8 mouse cellular contexts compared by ENCODE assay signal in the genomic region with DNA sequence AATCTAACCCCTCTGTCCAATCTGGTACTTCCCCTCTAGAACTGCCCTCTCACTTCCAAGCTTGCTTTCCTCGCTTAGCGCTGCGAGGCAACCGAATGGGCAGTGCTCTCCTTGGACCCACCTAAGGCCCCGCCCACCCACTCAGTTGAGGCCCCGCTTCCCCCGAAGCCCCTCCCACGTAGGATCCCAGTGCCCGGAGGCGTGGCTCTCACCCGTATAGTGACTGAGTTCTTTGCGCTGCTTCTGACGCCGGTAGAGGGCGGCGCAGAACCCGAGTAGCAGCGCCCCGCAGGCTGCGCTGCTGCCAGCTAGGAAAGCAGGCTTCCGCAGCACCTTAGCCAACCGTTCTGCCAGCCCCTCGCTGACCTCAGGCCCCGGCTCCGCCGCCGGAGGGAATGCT. TPM values are rescaled to one million over a fixed set of nuclear protein-coding genes. Genes with fewer than 3 reads are reported as not detected.
DNase-seq lines count a peak whose midpoint lies in the region; ATAC-seq and TF ChIP-seq lines count a peak whose summit lies in the region.

No protein-coding gene starts in this region.

- H3K36me3 ChIP-seq in hindbrain, embryonic 12.5 days: no peaks in the 10 kb centered on the region

- no peaks in the 10 kb centered on the region for H3K9me3 ChIP-seq in hindbrain, embryonic 12.5 days (replicated peaks)

- peak overlapping the region; percentile 50 for H3K4me2 ChIP-seq in hindbrain, embryonic 12.5 days (replicated peaks)

- H3K4me1 ChIP-seq in cerebellum, adult 2 months (ENCODE audit: control insufficient read depth, insufficient read depth, low read length): peaks cover 17% of the 10 kb centered on the region
- H3K4me1 ChIP-seq in hindbrain, embryonic 12.5 days: peaks cover 8% of the 10 kb centered on the region; the same call in 1 of the 2 replicates

- no peaks in the 10 kb centered on the region for H3K27me3 ChIP-seq in cerebellum, adult 2 months (ENCODE audit: control insufficient read depth, insufficient read depth, low read length)
- H3K27me3 ChIP-seq in hindbrain, embryonic 12.5 days: peaks cover 28% of the 10 kb centered on the region

- no peak overlapping the region for H3K9ac ChIP-seq in hindbrain, embryonic 12.5 days

- peak; percentile 22; the same call in 1 of the 2 replicates for TF ChIP-seq CTCF in cerebellum, adult 2 months (IDR thresholded peaks at IDR 0.05; ENCODE audit: borderline replicate concordance, insufficient read depth, low read depth, low read length)

- WGBS in cerebellum, adult 2 months: 3% methylated on average over 27 of the region's 27 CpGs
- under 1% methylated on average over 27 of the region's 27 CpGs for WGBS in hindbrain, embryonic 12.5 days

- peak; percentile 80 for ATAC-seq in frontal cortex, adult (ENCODE audit: low TSS enrichment)
- peak; percentile 81 for ATAC-seq in hindbrain, embryonic 12.5 days (ENCODE audit: low FRiP score)

- DNase-seq in Muller cell, postnatal 12 days (ENCODE audit: inconsistent ontology term): peak; percentile 92
- DNase-seq in cerebellum, adult 2 months: peak; percentile 70 to 74
- peak; percentile 63 to 69 for DNase-seq in layer of hippocampus, postnatal 14 days (ENCODE audit: low spot score in 2 of 2)
- DNase-seq in lung, postnatal 14 days: peak; percentile 89
- peak; percentile 95 for DNase-seq in retina, postnatal 1 day
- DNase-seq in thymus, postnatal 36 days: peak; percentile 81 to 86

- H3K4me3 ChIP-seq in cerebellum, adult 2 months (replicated peaks; ENCODE audit: insufficient read depth, low read depth, low read length): peak overlapping the region; percentile 23
- peak overlapping the region; percentile 18 for H3K4me3 ChIP-seq in hindbrain, embryonic 12.5 days

- TF ChIP-seq POLR2A in cerebellum, adult 2 months (IDR thresholded peaks at IDR 0.05; ENCODE audit: borderline replicate concordance, insufficient read depth, low read length): no peak

- no peak overlapping the region for H3K27ac ChIP-seq in cerebellum, adult 2 months (ENCODE audit: insufficient read depth, low read length)
- H3K27ac ChIP-seq in hindbrain, embryonic 12.5 days: no peak overlapping the region

RNA-seq across cellular contexts. Expression of gene Robo3, which starts 12.4 kb away (rescaled TPM):
- polyA plus RNA-seq in cerebellum, adult 2 months (2012; rRNA removed): 1.3 and 1.4 TPM in 2 replicates
- 155 and 187 TPM in 2 replicates for polyA plus RNA-seq in hindbrain, embryonic 12.5 days (2016; fragmentation: Nextera tagmentation; extraction: Ambion mirVana)
- 10 to 100 TPM; 19.0 to 22.3 TPM for total RNA-seq in layer of hippocampus, postnatal 14 days (2021)

RNA-seq across cellular contexts. Expression of gene Robo4, which starts 19.0 kb away (rescaled TPM):
- 5.7 and 5.9 TPM in 2 replicates for polyA plus RNA-seq in cerebellum, adult 2 months (2012; rRNA removed)
- 8.0 and 12.0 TPM in 2 replicates for polyA plus RNA-seq in hindbrain, embryonic 12.5 days (2016; fragmentation: Nextera tagmentation; extraction: Ambion mirVana)
- 1 to 10 TPM; 7.6 to 9.9 TPM for total RNA-seq in layer of hippocampus, postnatal 14 days (2021)

RNA-seq across cellular contexts. Expression of gene Hepacam, which starts 53.5 kb away (rescaled TPM):
- 107 and 119 TPM in 2 replicates for polyA plus RNA-seq in cerebellum, adult 2 months (2012; rRNA removed)
- polyA plus RNA-seq in hindbrain, embryonic 12.5 days (2016; fragmentation: Nextera tagmentation; extraction: Ambion mirVana): 0.26 and 0.36 TPM in 2 replicates
- total RNA-seq in layer of hippocampus, postnatal 14 days (2021): 10 to 100 TPM; 77.2 to 81.9 TPM

Comparison
In these comparisons a context has a peak if more than half of its experiments do, and no peak if none do; other contexts are left out.
1. RNA of gene Robo3, which starts 12.4 kb away (polyA plus RNA-seq): 155 to 187 TPM in hindbrain, embryonic 12.5 days; 1.3 to 1.4 TPM in cerebellum, adult 2 months; every median in the first group is over 10 times any median in the second.
2. RNA of gene Hepacam, which starts 53.5 kb away (polyA plus RNA-seq): 107 to 119 TPM in cerebellum, adult 2 months; 0.26 to 0.36 TPM in hindbrain, embryonic 12.5 days; every median in the first group is over 10 times any median in the second.
3. Peak in every context shown above with its lines, with median percentiles within 50 percentile points of each other: DNase-seq.